Mouse (Mus musculus) layer of hippocampus, adult 18-20 months (tissue): Measurements from ENCODE around the gene Alox12b. TPM values are rescaled to one million over a fixed set of nuclear protein-coding genes. Genes with fewer than 3 reads are reported as not detected.
A peak's percentile ranks its signal among the peaks of the same experiment; 100 is the strongest.

ENCODE experiments used
- DNase-seq, 2 experiments: peaks; one replicate each; pipeline ENCODE4 v3.0.0; 2022; ENCODE audit warnings: low spot score in 2 of 2
- total RNA-seq, 2 experiments: library from RNA; stranded (reverse); gene quantifications; 2 replicates each; pipeline ENCODE4 v1.2.3; 2021

Gene Alox12b
- total RNA-seq, 2 experiments from 2014 or later = 10.7 to 18.4 TPM

- peak; percentile 89 to 96 for DNase-seq
Measured at GRCm38 (mm10) chr11:69123056-69123692, 33.6 kb upstream of the Alox12b start.

GRCm38 (mm10) chr11:69123693-69124497, 32.9 kb upstream of the Alox12b start:
- peak; percentile 90 to 98 for DNase-seq

- peak in 1 of 2 experiments; percentile 84 for DNase-seq
Measured at GRCm38 (mm10) chr11:69124498-69124847, 32.3 kb upstream of the Alox12b start.

GRCm38 (mm10) chr11:69125041-69125851, 31.5 kb upstream of the Alox12b start:
- DNase-seq = peak; percentile 68 to 90

- DNase-seq = no peak
Measured at GRCm38 (mm10) chr11:69125852-69125918, 31.1 kb upstream of the Alox12b start, which contains the start of gene Aloxe3. Gene Aloxe3 (plus strand): TSS chr11:69125896.

- DNase-seq = peak in 1 of 2 experiments; percentile 41
Measured at GRCm38 (mm10) chr11:69125919-69126705, 30.7 kb upstream of the Alox12b start.

GRCm38 (mm10) chr11:69126706-69127095, 30.1 kb upstream of the Alox12b start:
- DNase-seq = no peak

GRCm38 (mm10) chr11:69128426-69129122, 28.2 kb upstream of the Alox12b start:
- no peak for DNase-seq

GRCm38 (mm10) chr11:69133566-69133922, 23.2 kb upstream of the Alox12b start:
- DNase-seq = no peak

GRCm38 (mm10) chr11:69133923-69134621, 22.7 kb upstream of the Alox12b start:
- DNase-seq = peak; percentile 86 to 93

GRCm38 (mm10) chr11:69134622-69134968, 22.2 kb upstream of the Alox12b start:
- DNase-seq = no peak

GRCm38 (mm10) chr11:69135361-69135760, 21.4 kb upstream of the Alox12b start:
- no peak for DNase-seq

GRCm38 (mm10) chr11:69147546-69147945, 9.2 kb upstream of the Alox12b start:
- peak; percentile 41 to 70 for DNase-seq

GRCm38 (mm10) chr11:69148451-69148960, 8.3 kb upstream of the Alox12b start:
- DNase-seq = no peak

GRCm38 (mm10) chr11:69149728-69150127, 7.1 kb upstream of the Alox12b start:
- no peak for DNase-seq

- DNase-seq = peak in 1 of 2 experiments; percentile 79
Measured at GRCm38 (mm10) chr11:69150444-69150843, 6.3 kb upstream of the Alox12b start.

- no peak for DNase-seq
Measured at GRCm38 (mm10) chr11:69151004-69151403, 5.8 kb upstream of the Alox12b start.

GRCm38 (mm10) chr11:69153831-69154230, 3.0 kb upstream of the Alox12b start:
- peak in 1 of 2 experiments; percentile 75 for DNase-seq

GRCm38 (mm10) chr11:69155351-69155750, 1.4 kb upstream of the Alox12b start:
- DNase-seq = no peak

GRCm38 (mm10) chr11:69169313-69169712, 12.5 kb downstream of the Alox12b start:
- peak; percentile 49 to 57 for DNase-seq
